Mouse (Mus musculus) midbrain, embryonic 14.5 days (tissue): ENCODE data around the gene Ciz1. TPM values are rescaled to one million over a fixed set of nuclear protein-coding genes. Genes with fewer than 3 reads are reported as not detected.

ENCODE experiments used
- ATAC-seq: fragments of 200-750 bp; cut with Nextera tagmentation; 2 replicates; pipeline ENCODE4 v1.8.0; 2017; ENCODE audit warnings: moderate number of reproducible peaks, moderate library complexity; ENCODE audit not compliant: low FRiP score, low TSS enrichment
- DNase-seq: peaks from one replicate; pipeline ENCODE4 v3.0.0-alpha.2; 2015
- H3K27ac ChIP-seq: fragments of 300-500 bp; sonication (generic); replicated peaks from 2 replicates; pipeline ENCODE4 v1.5.1; 2014; ENCODE audit warnings: mild to moderate bottlenecking, low read depth, low read length, moderate library complexity
- H3K27me3 ChIP-seq: fragments of 300-500 bp; sonication (generic); 2 replicates; pipeline ENCODE4 v1.6.1; 2014; ENCODE audit warnings: low read length, control low read depth, mixed read lengths; ENCODE audit not compliant: control insufficient read depth, insufficient read depth
- H3K36me3 ChIP-seq: fragments of 300-500 bp; sonication (generic); 2 replicates; pipeline ENCODE4 v1.6.1; 2014; ENCODE audit warnings: low read length, control low read depth; ENCODE audit not compliant: control insufficient read depth, insufficient read depth
- H3K4me1 ChIP-seq: fragments of 300-500 bp; sonication (generic); 2 replicates; pipeline ENCODE4 v1.6.1; 2014; ENCODE audit warnings: mild to moderate bottlenecking, antibody characterized with exemption, low read length, control low read depth; ENCODE audit not compliant: control insufficient read depth, insufficient read depth
- H3K4me2 ChIP-seq: fragments of 300-500 bp; sonication (generic); 2 replicates; pipeline ENCODE4 v1.6.1; 2014; ENCODE audit warnings: mild to moderate bottlenecking, low read length, moderate library complexity
- H3K4me3 ChIP-seq: fragments of 300-500 bp; sonication (generic); replicated peaks from 2 replicates; pipeline ENCODE4 v1.5.1; 2014; ENCODE audit warnings: low read depth, low read length
- H3K9ac ChIP-seq: fragments of 300-500 bp; sonication (generic); replicated peaks from 2 replicates; pipeline ENCODE4 v1.6.1; 2014; ENCODE audit warnings: mild to moderate bottlenecking, low read length, moderate library complexity
- H3K9me3 ChIP-seq: fragments of 300-500 bp; sonication (generic); 2 replicates; pipeline ENCODE4 v1.6.1; 2016; ENCODE audit warnings: low read length, control low read depth, mixed read lengths; ENCODE audit not compliant: control insufficient read depth
- WGBS: fragments of 180-500 bp; shearing (Covaris S2); extraction: QIAGEN DNeasy Blood & Tissue Kit; methylation state at CpG from one replicate; pipeline ENCODE4 v1.1.7; 2014; 5-methylcytosine and 5-hydroxymethylcytosine counted together
- polyA plus RNA-seq: library from polyadenylated mRNA; unstranded; fragments of >200 nt; fragmentation: Nextera tagmentation; extraction: Ambion mirVana; gene quantifications from 2 replicates; pipeline ENCODE4 v1.2.1, GENCODE M21; 2014

The Ciz1 gene
- polyA plus RNA-seq, 1 experiment from 2014 or later, result 54.1 TPM

DNA sequence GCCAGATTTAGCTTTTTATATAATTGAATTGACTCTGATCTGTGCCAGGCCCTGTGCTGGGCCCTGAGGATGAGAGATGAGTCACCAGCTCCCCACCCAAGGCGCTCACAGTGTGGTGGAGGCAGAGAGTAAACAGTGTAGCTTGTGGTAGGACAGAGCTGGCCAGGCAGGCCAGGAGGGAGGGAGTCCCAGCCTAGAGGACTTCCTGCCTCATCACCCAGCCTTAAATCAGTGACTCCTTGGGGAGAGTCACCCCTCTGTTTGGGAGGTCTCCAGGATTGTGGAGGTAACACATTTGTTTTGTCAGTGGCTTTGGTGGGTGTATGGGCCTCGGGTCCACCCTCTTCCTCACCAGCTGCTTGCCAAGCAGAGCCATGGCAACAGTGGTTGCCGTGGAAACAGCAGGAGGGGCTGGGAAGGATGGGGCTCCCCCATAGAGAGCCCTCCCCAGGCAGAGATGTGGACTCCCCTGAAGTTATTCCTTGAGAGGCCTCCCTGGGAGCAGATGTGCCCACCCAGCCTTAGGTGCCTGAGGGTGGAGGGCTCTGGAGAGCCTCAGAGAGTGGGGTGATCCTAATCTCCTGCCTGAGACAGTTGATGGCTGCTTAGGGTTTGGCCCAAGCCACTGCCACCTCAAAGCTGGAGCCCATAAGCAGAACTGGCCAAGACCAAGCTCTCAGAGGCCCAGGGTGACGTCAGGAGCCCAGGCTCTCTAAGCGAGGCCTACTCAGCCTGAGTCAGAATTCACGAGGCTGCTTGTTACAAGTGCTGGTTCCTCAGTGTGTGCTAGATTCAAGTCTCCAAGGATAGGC, 9.4 kb upstream of the Ciz1 start:
- Histone ChIP-seq H3K9ac (no peak overlapping the region), H3K4me1 (no peaks in the 10 kb centered on the region), H3K27ac (peak overlapping the region; percentile 41; the same call in 1 of the 2 replicates), H3K4me2 (no peak overlapping the region), H3K4me3 (no peak overlapping the region), H3K27me3 (no peaks in the 10 kb centered on the region), H3K9me3 (no peaks in the 10 kb centered on the region), H3K36me3 (peaks cover 19% of the 10 kb centered on the region)
- WGBS, result 66% methylated on average over 6 of the region's 6 CpGs
- no peak for DNase-seq
- no peak for ATAC-seq

DNA sequence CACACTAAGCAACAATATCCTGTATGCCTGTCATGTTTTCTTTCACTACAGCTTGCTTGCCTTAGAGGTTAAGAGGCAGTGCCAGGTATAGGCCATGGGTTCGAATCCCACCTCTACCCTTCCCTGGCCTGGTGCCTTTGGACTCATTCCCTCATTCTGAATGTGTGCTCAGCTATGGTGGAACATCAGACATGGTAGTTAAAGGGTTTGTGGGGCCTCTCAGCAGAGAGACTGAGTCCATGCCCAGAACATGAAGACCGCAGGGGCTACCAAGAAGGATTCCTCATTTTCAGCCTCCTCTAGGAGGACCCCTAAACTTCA, 8.8 kb upstream of the Ciz1 start:
- Histone ChIP-seq H3K4me1 (no peaks in the 10 kb centered on the region), H3K27ac (no peak overlapping the region), H3K4me2 (no peak overlapping the region), H3K27me3 (no peaks in the 10 kb centered on the region), H3K36me3 (peaks cover 18% of the 10 kb centered on the region), H3K4me3 (no peak overlapping the region), H3K9me3 (no peaks in the 10 kb centered on the region), H3K9ac (no peak overlapping the region)
- ATAC-seq (no peak), DNase-seq (no peak)
- 95% methylated on average over 2 of the region's 2 CpGs for WGBS

DNA sequence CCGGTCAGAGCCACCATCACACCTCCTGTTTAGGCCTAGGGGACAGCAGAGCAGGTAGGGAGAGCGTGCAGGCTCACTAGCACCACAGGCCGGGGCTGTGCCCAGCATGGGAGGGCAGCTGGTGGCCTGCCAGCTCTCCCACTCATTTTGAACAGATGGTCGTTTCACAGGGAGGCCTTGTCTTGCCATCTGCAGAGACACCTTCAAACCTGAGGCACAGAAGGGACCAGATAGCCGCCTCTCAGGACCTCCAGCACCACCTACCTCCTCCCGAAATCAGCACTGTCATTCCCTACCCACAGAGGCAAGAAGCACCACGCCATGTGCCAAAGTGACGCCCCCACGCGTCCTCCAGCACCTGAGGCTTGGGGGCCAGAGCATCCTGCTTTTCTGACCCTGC, 8.1 kb upstream of the Ciz1 start:
- Histone ChIP-seq H3K36me3 (peaks cover 18% of the 10 kb centered on the region), H3K27ac (no peak overlapping the region), H3K9me3 (no peaks in the 10 kb centered on the region), H3K4me3 (no peak overlapping the region), H3K4me1 (no peaks in the 10 kb centered on the region), H3K4me2 (no peak overlapping the region), H3K27me3 (no peaks in the 10 kb centered on the region), H3K9ac (no peak overlapping the region)
- DNase-seq (no peak), ATAC-seq (no peak)
- WGBS, result 74% methylated on average over 10 of the region's 10 CpGs

GRCm38 (mm10) chr2:32344598-32345321, 7.4 kb upstream of the Ciz1 start:
- WGBS, result 55% methylated on average over 14 of the region's 14 CpGs
- H3K36me3 ChIP-seq, result peaks cover 12% of the 10 kb centered on the region
- ATAC-seq (no peak), DNase-seq (no peak)
- H3K27ac ChIP-seq, result no peak overlapping the region
- no peaks in the 10 kb centered on the region for H3K4me1 ChIP-seq
- H3K9me3 ChIP-seq, result no peaks in the 10 kb centered on the region
- no peak overlapping the region for H3K4me2 ChIP-seq
- no peaks in the 10 kb centered on the region for H3K27me3 ChIP-seq
- H3K9ac ChIP-seq, result no peak overlapping the region
- no peak overlapping the region for H3K4me3 ChIP-seq

GRCm38 (mm10) chr2:32347019-32347418, 5.1 kb upstream of the Ciz1 start:
- Histone ChIP-seq H3K9me3 (no peaks in the 10 kb centered on the region), H3K4me3 (no peak overlapping the region), H3K27ac (no peak overlapping the region), H3K4me2 (no peak overlapping the region), H3K36me3 (peaks cover 4% of the 10 kb centered on the region; the same call in 1 of the 2 replicates), H3K4me1 (peaks cover 20% of the 10 kb centered on the region), H3K9ac (no peak overlapping the region), H3K27me3 (no peaks in the 10 kb centered on the region)
- DNase-seq (no peak), ATAC-seq (no peak)
- WGBS, result 79% methylated on average over 6 of the region's 6 CpGs

DNA sequence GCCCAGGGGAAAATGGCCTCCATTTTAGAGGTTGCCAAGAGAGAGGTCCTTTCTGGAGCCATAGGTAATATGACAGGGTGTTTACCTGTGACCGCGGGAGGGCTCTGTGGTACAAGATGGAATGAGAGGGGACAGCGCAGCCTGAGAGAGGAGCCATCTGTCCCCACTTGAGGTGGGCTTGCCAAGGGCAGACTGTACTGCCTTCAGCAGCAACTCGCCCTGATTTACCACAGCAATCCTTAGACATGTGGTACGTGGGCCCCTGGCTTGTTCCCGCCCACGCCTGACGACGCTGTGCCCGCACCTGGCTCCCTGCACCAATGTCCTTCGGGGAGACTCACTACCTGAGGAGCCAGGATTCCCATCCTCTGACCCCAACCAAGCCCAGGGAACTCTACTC, 3.8 kb upstream of the Ciz1 start:
- H3K9me3 ChIP-seq, result no peaks in the 10 kb centered on the region
- 88% methylated on average over 11 of the region's 11 CpGs for WGBS

DNA sequence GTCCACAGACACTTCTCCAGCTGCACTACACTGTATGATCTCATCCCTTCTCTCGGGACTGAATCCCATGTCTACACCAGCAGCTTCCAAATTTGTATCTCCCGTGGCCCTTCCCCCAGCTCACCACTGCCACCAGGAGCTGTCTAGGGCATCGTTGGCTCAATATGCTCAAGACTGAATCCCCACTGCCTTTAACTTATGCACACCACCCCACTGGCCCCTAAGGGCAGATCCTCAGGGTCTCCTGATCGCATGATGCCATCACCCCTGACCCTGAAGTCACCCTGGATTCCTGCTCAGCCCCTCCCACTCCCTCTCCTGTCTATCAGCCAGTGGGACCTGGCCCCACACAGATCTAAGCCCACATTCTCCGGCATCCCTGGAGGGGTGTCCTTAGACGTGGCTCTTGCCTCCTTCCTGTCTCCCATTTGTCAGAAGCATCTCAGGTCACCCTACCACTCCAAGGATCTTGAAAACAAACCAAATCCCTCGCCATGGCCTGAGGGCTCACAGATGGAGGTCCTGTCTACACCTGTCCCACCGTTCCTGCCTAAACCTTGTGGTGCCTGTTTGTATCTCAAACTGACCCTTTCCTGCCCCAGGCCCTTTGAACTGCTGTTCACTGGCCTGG, 2.4 kb upstream of the Ciz1 start:
- H3K27ac ChIP-seq, result no peak overlapping the region
- 72% methylated on average over 8 of the region's 8 CpGs for WGBS

More for the DNA sequence above, 3.8 kb upstream of the Ciz1 start:
- Histone ChIP-seq H3K4me3 (no peak overlapping the region), H3K36me3 (peaks cover 4% of the 10 kb centered on the region; the same call in 1 of the 2 replicates), H3K27me3 (no peaks in the 10 kb centered on the region), H3K4me1 (peaks cover 20% of the 10 kb centered on the region), H3K4me2 (no peak overlapping the region), H3K9ac (no peak overlapping the region), H3K27ac (no peak overlapping the region)
- no peak for ATAC-seq
- no peak for DNase-seq

DNA sequence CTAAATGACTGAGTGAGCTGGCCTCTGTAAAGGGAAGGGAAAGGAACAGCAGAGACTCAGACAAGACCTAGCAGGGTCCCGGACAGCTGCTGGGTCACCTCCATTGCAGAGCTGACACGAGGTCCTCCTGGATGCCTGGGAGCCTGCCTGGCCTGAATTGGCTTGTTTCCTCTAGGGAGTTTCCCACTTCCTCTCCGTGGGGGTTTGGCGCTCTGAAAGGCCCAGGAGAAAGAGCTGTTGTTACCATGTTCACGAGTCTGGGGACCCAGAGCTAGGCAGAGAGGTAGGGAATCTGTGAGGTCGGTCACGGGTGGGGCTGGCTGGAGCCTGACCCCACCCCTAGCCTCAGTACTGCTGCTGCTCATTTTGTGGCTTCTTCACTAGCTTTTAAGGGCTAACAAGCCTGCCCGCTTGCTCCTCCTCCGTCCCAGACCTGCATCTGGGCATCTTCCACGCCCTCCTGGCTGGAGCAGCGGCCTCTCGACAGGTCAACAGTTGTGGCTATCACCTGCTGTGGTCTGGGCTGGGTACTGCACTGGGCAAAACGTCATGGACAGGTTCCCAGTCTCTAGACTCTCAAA, 1.6 kb upstream of the Ciz1 start:
- Histone ChIP-seq H3K27ac (0 out of 2 replicates have a peak overlapping the region, but pooled peaks have one; percentile 13), H3K9me3 (no peaks in the 10 kb centered on the region), H3K4me3 (no peak overlapping the region), H3K4me1 (peaks cover 20% of the 10 kb centered on the region), H3K36me3 (peaks cover 4% of the 10 kb centered on the region; the same call in 1 of the 2 replicates), H3K4me2 (peak overlapping the region; percentile 79), H3K27me3 (no peaks in the 10 kb centered on the region), H3K9ac (peak overlapping the region; percentile 81; the same call in 1 of the 2 replicates)
- no peak for DNase-seq
- ATAC-seq, result no peak
- 58% methylated on average over 13 of the region's 13 CpGs for WGBS

More for the DNA sequence above, 2.4 kb upstream of the Ciz1 start:
- Histone ChIP-seq H3K4me1 (peaks cover 20% of the 10 kb centered on the region), H3K9ac (0 out of 2 replicates have a peak overlapping the region, but pooled peaks have one; percentile 14), H3K4me3 (no peak overlapping the region), H3K9me3 (no peaks in the 10 kb centered on the region), H3K36me3 (peaks cover 4% of the 10 kb centered on the region; the same call in 1 of the 2 replicates), H3K4me2 (no peak overlapping the region), H3K27me3 (no peaks in the 10 kb centered on the region)
- ATAC-seq (no peak), DNase-seq (no peak)
